Mouse (Mus musculus) intestine, embryonic 16.5 days (tissue): ENCODE data around the gene Gm44503. TPM values are rescaled to one million over a fixed set of nuclear protein-coding genes. Genes with fewer than 3 reads are reported as not detected.

ENCODE experiments used
- ATAC-seq: fragments of 200-750 bp; cut with Nextera tagmentation; 2 replicates; pipeline ENCODE4 v1.8.0; 2017; ENCODE audit warnings: moderate TSS enrichment, moderate library complexity
- H3K27ac ChIP-seq: fragments of 300-500 bp; sonication (generic); 2 replicates; pipeline ENCODE4 v1.5.1; 2014; ENCODE audit warnings: mild to moderate bottlenecking, low read length
- H3K27me3 ChIP-seq: fragments of 300-500 bp; sonication (generic); replicated peaks from 2 replicates; pipeline ENCODE4 v1.6.1; 2014; ENCODE audit warnings: low read length, control low read depth, mixed read lengths; ENCODE audit not compliant: control insufficient read depth, insufficient read depth
- H3K36me3 ChIP-seq: fragments of 300-500 bp; sonication (generic); 2 replicates; pipeline ENCODE4 v1.6.1; 2014; ENCODE audit warnings: low read length, control low read depth; ENCODE audit not compliant: control insufficient read depth, insufficient read depth
- H3K4me1 ChIP-seq: fragments of 300-500 bp; sonication (generic); 2 replicates; pipeline ENCODE4 v1.6.1; 2014; ENCODE audit warnings: low read length, control low read depth, mixed read lengths; ENCODE audit not compliant: control insufficient read depth, insufficient read depth
- H3K4me2 ChIP-seq: fragments of 300-500 bp; sonication (generic); 2 replicates; pipeline ENCODE4 v1.6.1; 2014; ENCODE audit warnings: low read depth, low read length, control low read depth
- H3K4me3 ChIP-seq: fragments of 300-500 bp; sonication (generic); 2 replicates; pipeline ENCODE4 v1.5.1; 2014; ENCODE audit warnings: mild to moderate bottlenecking, low read length
- H3K9ac ChIP-seq: fragments of 300-500 bp; sonication (generic); 2 replicates; pipeline ENCODE4 v1.6.1; 2014; ENCODE audit warnings: low read depth, low read length
- H3K9me3 ChIP-seq: fragments of 300-500 bp; sonication (generic); 2 replicates; pipeline ENCODE4 v1.6.1; 2016; ENCODE audit warnings: low read length, control low read depth; ENCODE audit not compliant: control insufficient read depth
- WGBS: fragments of 180-500 bp; shearing (Covaris S2); extraction: QIAGEN DNeasy Blood & Tissue Kit; methylation state at CpG from one replicate; pipeline ENCODE4 v1.1.7; 2014; 5-methylcytosine and 5-hydroxymethylcytosine counted together
- polyA plus RNA-seq: library from polyadenylated mRNA; unstranded; fragments of >200 nt; fragmentation: Nextera tagmentation; extraction: Ambion mirVana; gene quantifications from 2 replicates; pipeline ENCODE4 v1.2.1, GENCODE M21; 2015

The Gm44503 gene
- polyA plus RNA-seq, 1 experiment from 2014 or later = not detected

DNA sequence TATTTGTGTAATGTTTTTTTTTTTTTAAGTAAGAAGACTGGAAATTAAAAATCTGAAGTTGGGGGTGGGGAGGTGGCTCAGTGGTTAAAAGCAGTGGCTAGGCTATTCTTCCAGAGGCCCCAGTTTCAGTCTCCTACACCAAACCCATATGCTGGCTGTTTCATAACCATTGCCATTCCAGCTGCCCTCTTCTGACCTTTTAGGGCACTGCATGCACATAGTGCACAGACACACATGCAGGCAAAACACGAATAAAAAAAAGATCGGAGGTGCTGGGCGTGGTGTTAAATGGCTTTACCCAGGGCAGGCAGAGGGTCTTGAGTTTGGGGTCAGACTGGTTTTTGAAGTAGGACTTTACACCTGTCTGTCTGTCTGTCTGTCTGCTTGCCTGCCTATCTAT lies 47.5 kb downstream of the Gm44503 start:
- Histone ChIP-seq H3K36me3 (no peaks in the 10 kb centered on the region), H3K27me3 (no peaks in the 10 kb centered on the region), H3K4me3 (no peak overlapping the region), H3K9ac (no peak overlapping the region), H3K9me3 (no peaks in the 10 kb centered on the region), H3K4me2 (no peak overlapping the region), H3K4me1 (no peaks in the 10 kb centered on the region), H3K27ac (no peak overlapping the region)
- 97% methylated on average over 3 of the region's 3 CpGs for WGBS
- no peak for ATAC-seq

GRCm38 (mm10) chr9:73008384-73008783 lies 49.7 kb downstream of the Gm44503 start:
- Histone ChIP-seq H3K9me3 (no peaks in the 10 kb centered on the region), H3K4me2 (no peak overlapping the region), H3K27me3 (no peaks in the 10 kb centered on the region), H3K27ac (no peak overlapping the region), H3K4me1 (no peaks in the 10 kb centered on the region), H3K4me3 (no peak overlapping the region), H3K36me3 (no peaks in the 10 kb centered on the region), H3K9ac (no peak overlapping the region)
- ATAC-seq = no peak
- WGBS = 66% methylated on average over 3 of the region's 3 CpGs

- WGBS = 83% methylated on average over 4 of the region's 4 CpGs
- H3K4me3 ChIP-seq = no peak overlapping the region
- H3K36me3 ChIP-seq = peaks cover 6% of the 10 kb centered on the region; the same call in 1 of the 2 replicates
- no peak for ATAC-seq
- no peaks in the 10 kb centered on the region for H3K27me3 ChIP-seq
- no peaks in the 10 kb centered on the region for H3K9me3 ChIP-seq
- H3K4me1 ChIP-seq = no peaks in the 10 kb centered on the region
- no peak overlapping the region for H3K9ac ChIP-seq
- H3K27ac ChIP-seq = no peak overlapping the region
- H3K4me2 ChIP-seq = no peak overlapping the region
Measured at GRCm38 (mm10) chr9:73012629-73013028, 54.0 kb downstream of the Gm44503 start.

DNA sequence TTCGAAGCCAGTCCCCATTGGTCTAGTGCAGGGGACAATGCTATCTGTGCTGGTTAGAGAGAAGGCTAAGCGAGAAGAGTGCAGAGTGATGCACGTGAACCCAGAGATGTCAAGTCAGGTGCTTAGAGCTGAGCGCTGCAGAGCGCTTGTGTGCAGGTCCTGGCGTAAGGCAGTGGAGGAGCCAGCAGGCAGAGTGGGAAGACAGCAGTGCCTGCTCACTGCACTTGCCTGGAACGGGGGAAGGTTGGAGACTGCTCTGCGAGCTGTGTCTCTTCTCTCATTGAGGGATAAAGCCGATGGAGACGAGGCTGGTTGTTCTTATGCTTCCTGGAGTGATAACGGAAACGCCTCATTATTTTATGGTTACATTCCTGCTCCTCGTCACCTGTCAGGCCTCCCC lies 56.1 kb downstream of the Gm44503 start:
- H3K4me2 ChIP-seq = no peak overlapping the region
- H3K36me3 ChIP-seq = peaks cover 6% of the 10 kb centered on the region; the same call in 1 of the 2 replicates
- no peak overlapping the region for H3K27ac ChIP-seq
- H3K27me3 ChIP-seq = no peaks in the 10 kb centered on the region
- H3K4me1 ChIP-seq = no peaks in the 10 kb centered on the region
- no peak overlapping the region for H3K9ac ChIP-seq
- ATAC-seq = no peak
- no peaks in the 10 kb centered on the region for H3K9me3 ChIP-seq
- no peak overlapping the region for H3K4me3 ChIP-seq
- WGBS = 60% methylated on average over 13 of the region's 13 CpGs

DNA sequence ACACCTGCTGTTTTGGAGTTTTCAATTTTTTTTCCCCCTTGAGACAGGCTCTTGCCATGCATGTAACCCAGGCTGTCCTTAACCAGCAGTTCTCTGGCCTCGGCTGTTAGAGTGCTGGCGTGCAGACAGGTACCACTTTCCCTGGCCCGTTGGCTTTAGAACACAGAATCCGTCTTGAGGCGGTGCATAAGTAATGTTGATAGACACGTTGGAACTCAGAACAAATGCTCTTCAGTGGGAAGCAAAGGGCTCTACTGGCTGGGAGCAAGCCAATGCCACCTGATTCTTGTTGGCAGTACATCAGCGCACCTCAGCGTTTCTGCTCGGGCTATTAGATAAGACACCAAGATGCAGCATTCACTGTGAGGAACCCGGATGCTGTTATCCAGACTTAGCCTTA lies 61.2 kb downstream of the Gm44503 start:
- 92% methylated on average over 10 of the region's 10 CpGs for WGBS
- no peaks in the 10 kb centered on the region for H3K27me3 ChIP-seq
- H3K4me1 ChIP-seq = no peaks in the 10 kb centered on the region
- H3K9me3 ChIP-seq = no peaks in the 10 kb centered on the region
- no peak overlapping the region for H3K27ac ChIP-seq
- H3K36me3 ChIP-seq = peaks cover 9% of the 10 kb centered on the region; the same call in 1 of the 2 replicates
- H3K9ac ChIP-seq = no peak overlapping the region
- no peak overlapping the region for H3K4me3 ChIP-seq
- no peak for ATAC-seq
- H3K4me2 ChIP-seq = no peak overlapping the region

GRCm38 (mm10) chr9:73020566-73021097 lies 62.0 kb downstream of the Gm44503 start:
- no peak overlapping the region for H3K4me2 ChIP-seq
- no peaks in the 10 kb centered on the region for H3K9me3 ChIP-seq
- no peak for ATAC-seq
- no peak overlapping the region for H3K9ac ChIP-seq
- 91% methylated on average over 5 of the region's 5 CpGs for WGBS
- no peaks in the 10 kb centered on the region for H3K4me1 ChIP-seq
- H3K36me3 ChIP-seq = peaks cover 8% of the 10 kb centered on the region; the same call in 1 of the 2 replicates
- H3K27ac ChIP-seq = no peak overlapping the region
- no peak overlapping the region for H3K4me3 ChIP-seq
- H3K27me3 ChIP-seq = no peaks in the 10 kb centered on the region

GRCm38 (mm10) chr9:73025818-73026636 lies 67.4 kb downstream of the Gm44503 start:
- Histone ChIP-seq H3K4me1 (no peaks in the 10 kb centered on the region), H3K36me3 (no peaks in the 10 kb centered on the region), H3K9me3 (no peaks in the 10 kb centered on the region), H3K27ac (no peak overlapping the region), H3K9ac (no peak overlapping the region), H3K4me2 (no peak overlapping the region), H3K4me3 (no peak overlapping the region), H3K27me3 (no peaks in the 10 kb centered on the region)
- no peak for ATAC-seq
- WGBS = 27% methylated on average over 17 of the region's 17 CpGs

DNA sequence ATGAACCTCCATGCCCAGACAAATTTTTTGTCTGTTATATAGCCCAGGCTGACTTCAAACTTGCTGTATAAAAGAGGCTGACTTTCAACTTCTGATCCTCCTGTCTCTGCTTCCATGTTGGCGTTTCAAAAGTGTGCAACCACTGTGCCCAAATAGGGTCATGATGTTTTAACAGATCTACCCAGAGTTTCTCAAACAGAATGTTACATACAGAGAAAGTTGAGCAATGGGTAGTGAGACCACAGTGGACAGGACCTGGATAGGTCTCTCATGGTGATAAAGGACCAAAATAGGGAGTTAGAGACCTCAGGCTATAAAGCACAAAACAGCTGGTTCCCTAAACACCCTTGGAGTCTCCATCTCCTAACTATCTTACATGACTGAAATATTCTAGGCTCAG lies 71.8 kb downstream of the Gm44503 start:
- H3K9me3 ChIP-seq = no peaks in the 10 kb centered on the region
- H3K4me1 ChIP-seq = no peaks in the 10 kb centered on the region
- H3K4me2 ChIP-seq = no peak overlapping the region
- ATAC-seq = no peak
- H3K27me3 ChIP-seq = no peaks in the 10 kb centered on the region
- no peak overlapping the region for H3K4me3 ChIP-seq
- H3K36me3 ChIP-seq = 0 out of 2 replicates have a peak, but pooled peaks cover 3% of the 10 kb centered on the region
- 85% methylated on average over 1 of the region's 1 CpGs for WGBS
- no peak overlapping the region for H3K9ac ChIP-seq
- H3K27ac ChIP-seq = no peak overlapping the region

- ATAC-seq = no peak
- Histone ChIP-seq H3K4me3 (no peak overlapping the region), H3K36me3 (0 out of 2 replicates have a peak, but pooled peaks cover 3% of the 10 kb centered on the region), H3K9me3 (no peaks in the 10 kb centered on the region), H3K27ac (no peak overlapping the region), H3K27me3 (no peaks in the 10 kb centered on the region), H3K4me1 (no peaks in the 10 kb centered on the region), H3K4me2 (no peak overlapping the region), H3K9ac (no peak overlapping the region)
- WGBS = 76% methylated on average over 4 of the region's 4 CpGs
Measured at GRCm38 (mm10) chr9:73031421-73031820, 72.8 kb downstream of the Gm44503 start.
